Mouse (Mus musculus) stomach, embryonic 14.5 days (tissue): ENCODE measurements around the gene Xntrpc. TPM values are rescaled to one million over a fixed set of nuclear protein-coding genes. Genes with fewer than 3 reads are reported as not detected.
"Not testable (repeated sequence)": the region's sequence is repeated elsewhere in the genome, so short reads cannot be mapped to it uniquely, and the experiment has no call there.

Experiments used
- ATAC-seq: fragments of 200-750 bp; cut with Nextera tagmentation; 2 replicates; pipeline ENCODE4 v1.8.0; 2017; ENCODE audit warnings: low read depth, moderate TSS enrichment; ENCODE audit not compliant: insufficient number of reproducible peaks, insufficient read depth, low FRiP score
- H3K27ac ChIP-seq: fragments of 300-500 bp; sonication (generic); 2 replicates; pipeline ENCODE4 v1.5.1; 2014; ENCODE audit warnings: mild to moderate bottlenecking, low read length, moderate library complexity, mixed read lengths
- H3K27me3 ChIP-seq: fragments of 300-500 bp; sonication (generic); 2 replicates; pipeline ENCODE4 v1.6.1; 2014; ENCODE audit warnings: low read length, control low read depth, mixed read lengths; ENCODE audit not compliant: control insufficient read depth, insufficient read depth
- H3K36me3 ChIP-seq: fragments of 300-500 bp; sonication (generic); 2 replicates; pipeline ENCODE4 v1.6.1; 2014; ENCODE audit warnings: mild to moderate bottlenecking, control low read depth, low read length, moderate library complexity, mixed read lengths; ENCODE audit not compliant: control insufficient read depth, insufficient read depth
- H3K4me1 ChIP-seq: fragments of 300-500 bp; sonication (generic); 2 replicates; pipeline ENCODE4 v1.6.1; 2014; ENCODE audit warnings: low read length, control low read depth, mixed read lengths; ENCODE audit not compliant: control insufficient read depth, insufficient read depth
- H3K4me2 ChIP-seq: fragments of 300-500 bp; sonication (generic); replicated peaks from 2 replicates; pipeline ENCODE4 v1.6.1; 2014; ENCODE audit warnings: low read depth, low read length, control low read depth
- H3K4me3 ChIP-seq: fragments of 300-500 bp; sonication (generic); 2 replicates; pipeline ENCODE4 v1.5.1; 2014; ENCODE audit warnings: low read depth, low read length, control low read depth
- H3K9ac ChIP-seq: fragments of 300-500 bp; sonication (generic); replicated peaks from 2 replicates; pipeline ENCODE4 v1.6.1; 2014; ENCODE audit warnings: low read depth, mild to moderate bottlenecking, control low read depth, low read length, moderate library complexity, mixed read lengths
- H3K9me3 ChIP-seq: fragments of 300-500 bp; sonication (generic); 2 replicates; pipeline ENCODE4 v1.6.1; 2016; ENCODE audit warnings: low read depth, low read length, control low read depth; ENCODE audit not compliant: control insufficient read depth
- WGBS: fragments of 180-500 bp; shearing (Covaris S2); extraction: QIAGEN DNeasy Blood & Tissue Kit; methylation state at CpG from one replicate; pipeline ENCODE4 v1.1.7; 2014; 5-methylcytosine and 5-hydroxymethylcytosine counted together
- polyA plus RNA-seq: library from polyadenylated mRNA; unstranded; fragments of >200 nt; fragmentation: Nextera tagmentation; extraction: Ambion mirVana; gene quantifications from 2 replicates; pipeline ENCODE4 v1.2.1, GENCODE M21; 2014

Gene Xntrpc
- polyA plus RNA-seq, 1 experiment from 2014 or later: 1.8 TPM

DNA sequence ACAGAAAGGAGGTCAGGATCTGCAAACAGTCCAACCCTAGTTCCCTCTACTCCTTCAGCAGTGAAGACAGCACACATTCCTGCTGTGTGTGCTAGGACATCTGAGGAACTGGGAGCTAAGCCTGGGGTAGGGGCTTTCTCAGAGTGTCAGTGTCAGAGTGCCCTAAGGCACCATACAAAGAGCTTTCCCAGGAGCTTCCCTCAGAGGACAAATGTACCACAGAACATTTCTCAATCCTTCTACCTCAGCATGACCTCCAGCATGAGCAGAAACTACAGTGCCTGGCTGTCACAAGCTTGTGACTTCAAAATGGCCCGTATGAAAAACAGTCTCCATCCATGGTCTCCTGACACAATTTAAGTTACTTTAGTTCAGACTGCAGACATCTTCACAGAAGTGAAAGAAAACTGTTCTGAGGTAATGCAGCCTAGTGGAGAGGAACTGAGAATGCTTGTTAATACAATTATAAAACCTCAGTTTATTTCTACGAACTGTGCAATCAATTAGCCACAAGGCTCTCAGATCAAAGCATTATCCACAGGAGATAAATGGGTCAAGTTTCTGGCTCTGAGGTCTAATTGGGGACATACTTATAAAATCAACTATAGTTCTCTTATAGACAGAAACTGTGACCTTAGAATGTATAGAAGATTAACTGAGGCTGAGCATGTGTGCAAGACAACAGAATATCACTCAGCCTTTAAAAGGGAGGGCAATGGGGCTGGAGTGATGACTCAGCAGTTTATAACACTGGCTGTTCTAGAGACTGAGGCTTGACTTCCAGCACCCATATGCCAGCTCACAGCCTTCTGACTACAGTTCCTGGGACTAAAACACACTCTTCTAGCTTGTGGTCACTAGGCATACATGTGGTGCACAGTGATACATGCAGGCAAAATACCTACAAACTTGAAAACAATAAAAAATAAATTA lies 40.1 kb upstream of the Xntrpc start:
- Histone ChIP-seq H3K4me2 (no peak overlapping the region), H3K9ac (no peak overlapping the region), H3K9me3 (no peaks in the 10 kb centered on the region), H3K4me3 (no peak overlapping the region), H3K36me3 (peaks cover 35% of the 10 kb centered on the region), H3K27me3 (no peaks in the 10 kb centered on the region), H3K27ac (no peak overlapping the region), H3K4me1 (no peaks in the 10 kb centered on the region)
- 82% methylated on average over 2 of the region's 2 CpGs for WGBS
- no peak for ATAC-seq

DNA sequence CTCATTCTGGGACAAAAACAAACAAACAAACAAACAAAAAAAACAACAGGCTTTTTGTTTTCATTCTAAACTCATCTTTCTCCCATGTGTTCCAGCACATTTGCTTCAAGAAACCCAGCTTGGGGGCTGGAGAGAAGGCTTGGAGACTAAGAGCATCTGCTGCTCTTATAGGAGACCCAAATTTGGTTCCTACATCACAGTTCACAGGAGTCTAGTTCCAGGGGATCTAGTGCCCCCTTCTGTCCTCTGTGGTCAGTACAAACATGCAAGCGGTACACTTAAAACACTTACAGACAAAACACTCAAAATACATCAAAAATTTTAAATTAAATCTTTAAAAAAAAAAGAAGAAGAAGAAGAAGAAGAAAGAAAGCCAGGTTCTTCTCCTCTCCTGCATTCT lies 30.6 kb upstream of the Xntrpc start:
- Histone ChIP-seq H3K27ac (no peak overlapping the region), H3K9ac (no peak overlapping the region), H3K9me3 (no peaks in the 10 kb centered on the region), H3K4me2 (no peak overlapping the region), H3K27me3 (no peaks in the 10 kb centered on the region), H3K36me3 (peaks cover 54% of the 10 kb centered on the region), H3K4me3 (no peak overlapping the region), H3K4me1 (no peaks in the 10 kb centered on the region)
- 92% methylated on average over 1 of the region's 1 CpGs for WGBS
- no peak for ATAC-seq

DNA sequence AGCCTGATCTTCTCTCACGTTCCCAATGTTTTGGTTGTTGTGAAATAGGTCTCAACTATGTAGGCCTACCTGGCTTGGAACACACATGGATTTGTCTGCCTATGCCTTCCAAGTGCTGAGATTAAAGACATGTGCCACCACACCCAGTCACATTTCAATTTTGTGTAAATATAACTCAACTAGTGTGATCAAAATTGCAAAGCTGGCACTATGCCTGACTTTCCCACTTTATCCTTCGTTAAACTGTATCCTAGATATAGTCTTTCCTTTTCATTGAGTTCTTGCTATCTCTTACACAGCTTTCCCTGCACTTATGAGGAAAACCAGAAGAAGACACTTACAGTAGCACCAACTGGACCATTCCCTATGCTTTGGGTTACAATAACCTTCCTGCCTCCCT lies 30.0 kb upstream of the Xntrpc start:
- no peak for ATAC-seq
- Histone ChIP-seq H3K4me2 (no peak overlapping the region), H3K27ac (no peak overlapping the region), H3K27me3 (no peaks in the 10 kb centered on the region), H3K9me3 (no peaks in the 10 kb centered on the region), H3K36me3 (peaks cover 56% of the 10 kb centered on the region), H3K4me3 (no peak overlapping the region), H3K4me1 (no peaks in the 10 kb centered on the region), H3K9ac (no peak overlapping the region)
- WGBS: 86% methylated on average over 2 of the region's 2 CpGs

DNA sequence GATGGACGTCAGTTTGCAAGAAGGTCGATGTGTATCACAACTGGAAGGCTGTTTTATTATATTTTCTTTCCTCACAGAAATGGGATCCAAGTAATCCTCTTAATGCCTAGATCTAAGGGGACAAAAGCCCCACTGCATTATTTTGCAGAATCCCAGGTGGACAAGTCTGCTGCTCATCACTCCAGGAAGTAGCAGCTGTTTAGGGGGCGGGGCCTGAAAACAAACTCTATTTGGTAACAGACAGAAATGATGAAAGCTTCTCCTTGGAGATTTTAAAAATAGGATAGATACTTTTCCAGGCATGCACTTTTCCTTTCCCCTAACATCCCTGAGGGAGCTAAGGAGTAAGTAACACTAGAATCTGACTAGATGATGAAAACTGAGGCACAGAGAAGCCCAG lies 28.2 kb upstream of the Xntrpc start:
- H3K9ac ChIP-seq: no peak overlapping the region
- H3K9me3 ChIP-seq: no peaks in the 10 kb centered on the region
- no peak overlapping the region for H3K4me3 ChIP-seq
- H3K27ac ChIP-seq: no peak overlapping the region
- H3K27me3 ChIP-seq: no peaks in the 10 kb centered on the region
- H3K36me3 ChIP-seq: peaks cover 53% of the 10 kb centered on the region
- no peak for ATAC-seq
- no peak overlapping the region for H3K4me2 ChIP-seq
- 91% methylated on average over 3 of the region's 3 CpGs for WGBS
- no peaks in the 10 kb centered on the region for H3K4me1 ChIP-seq

DNA sequence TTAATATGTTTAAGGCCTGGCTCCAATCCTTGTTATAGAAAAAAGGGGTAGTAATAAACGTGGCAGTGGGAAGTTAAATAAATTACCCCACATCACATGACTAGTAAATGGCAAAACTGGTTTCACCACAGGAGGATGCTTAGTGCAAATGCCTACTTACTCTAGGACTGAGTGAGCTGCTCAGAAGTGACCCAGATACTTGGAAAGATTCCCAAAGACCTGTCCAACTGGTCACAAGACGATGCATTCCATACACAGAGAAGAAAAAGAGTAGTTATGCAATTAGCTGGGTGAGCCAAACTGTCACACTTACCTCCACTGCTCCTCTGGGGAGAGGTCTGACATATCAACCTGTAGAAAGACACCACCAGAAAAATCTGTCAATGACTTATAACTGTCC lies 23.2 kb upstream of the Xntrpc start:
- H3K27me3 ChIP-seq: no peaks in the 10 kb centered on the region

DNA sequence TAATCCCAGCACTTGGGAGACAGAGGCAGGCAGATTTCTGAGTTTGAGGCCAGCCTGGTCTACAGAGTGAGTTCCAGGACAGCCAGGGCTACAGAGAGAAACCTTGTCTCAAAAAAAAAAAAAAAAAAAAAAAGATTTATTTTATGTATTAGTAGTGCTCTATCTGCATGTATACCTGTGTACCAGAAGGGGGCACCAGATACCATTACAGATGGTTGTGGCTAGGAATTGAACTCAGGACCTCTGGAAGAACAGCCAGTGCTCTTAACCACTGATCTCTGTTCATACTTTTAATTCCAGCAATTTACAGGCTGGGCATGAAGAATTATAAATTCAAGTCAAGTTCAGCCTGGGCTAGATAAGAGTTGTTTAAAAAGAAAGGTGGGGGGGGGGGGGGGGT lies 17.0 kb upstream of the Xntrpc start:
- not testable (repeated sequence) for H3K27me3 ChIP-seq, H3K27ac ChIP-seq, H3K9ac ChIP-seq, H3K4me1 ChIP-seq, H3K4me2 ChIP-seq, H3K9me3 ChIP-seq, ATAC-seq, H3K36me3 ChIP-seq, H3K4me3 ChIP-seq

More for the DNA sequence above, 23.2 kb upstream of the Xntrpc start:
- H3K9ac ChIP-seq: no peak overlapping the region
- no peak overlapping the region for H3K4me3 ChIP-seq
- no peak overlapping the region for H3K4me2 ChIP-seq
- H3K36me3 ChIP-seq: peaks cover 28% of the 10 kb centered on the region
- no peak overlapping the region for H3K27ac ChIP-seq
- H3K4me1 ChIP-seq: no peaks in the 10 kb centered on the region
- ATAC-seq: no peak
- 75% methylated on average over 2 of the region's 2 CpGs for WGBS
- H3K9me3 ChIP-seq: no peaks in the 10 kb centered on the region

DNA sequence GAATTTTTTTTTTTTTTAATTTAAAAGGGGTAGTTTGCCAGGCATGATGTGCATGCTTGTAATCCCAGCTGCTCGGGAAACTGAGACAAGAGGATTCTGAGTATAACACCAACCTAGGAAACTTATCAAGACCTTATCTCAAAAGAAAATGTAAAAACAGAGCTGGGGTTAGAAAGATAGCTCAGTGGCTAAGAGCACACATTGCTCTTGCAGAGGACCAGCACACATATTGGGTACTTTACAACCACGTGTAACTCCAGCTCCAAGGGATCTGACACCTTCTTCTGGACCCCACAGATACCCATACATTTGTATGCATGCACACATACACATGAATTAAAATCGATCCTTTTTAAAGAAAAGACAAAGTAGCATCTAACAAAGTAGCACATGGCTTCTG lies 4.2 kb upstream of the Xntrpc start:
- Histone ChIP-seq H3K27me3 (no peaks in the 10 kb centered on the region), H3K4me3 (no peak overlapping the region), H3K9ac (no peak overlapping the region), H3K9me3 (no peaks in the 10 kb centered on the region), H3K27ac (no peak overlapping the region), H3K4me1 (peaks cover 6% of the 10 kb centered on the region), H3K4me2 (no peak overlapping the region), H3K36me3 (peaks cover 12% of the 10 kb centered on the region; the same call in 1 of the 2 replicates)
- WGBS: 78% methylated on average over 3 of the region's 3 CpGs
- ATAC-seq: no peak

DNA sequence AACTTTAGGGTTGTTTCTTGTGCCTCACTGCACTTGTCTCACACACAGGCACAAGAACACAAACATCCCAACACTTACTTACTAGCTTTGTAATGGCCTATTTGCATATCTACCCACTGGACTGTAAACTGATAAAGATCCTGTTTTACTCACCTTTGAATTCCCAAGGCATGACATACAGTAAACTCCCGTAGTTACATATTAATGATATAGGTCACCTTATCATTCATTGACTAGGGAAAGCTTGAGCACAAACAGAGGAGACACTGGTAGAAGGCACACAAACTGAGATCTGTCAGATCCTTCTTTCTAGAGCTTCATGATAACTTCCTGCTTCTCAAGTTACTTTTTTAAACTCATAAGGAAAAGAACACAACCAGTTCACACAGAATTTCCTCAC lies 3.3 kb upstream of the Xntrpc start:
- Histone ChIP-seq H3K4me3 (no peak overlapping the region), H3K4me1 (peaks cover 9% of the 10 kb centered on the region), H3K9ac (no peak overlapping the region), H3K27me3 (no peaks in the 10 kb centered on the region), H3K4me2 (no peak overlapping the region), H3K36me3 (peaks cover 9% of the 10 kb centered on the region; the same call in 1 of the 2 replicates), H3K27ac (no peak overlapping the region), H3K9me3 (no peaks in the 10 kb centered on the region)
- WGBS: 69% methylated on average over 1 of the region's 1 CpGs
- no peak for ATAC-seq

DNA sequence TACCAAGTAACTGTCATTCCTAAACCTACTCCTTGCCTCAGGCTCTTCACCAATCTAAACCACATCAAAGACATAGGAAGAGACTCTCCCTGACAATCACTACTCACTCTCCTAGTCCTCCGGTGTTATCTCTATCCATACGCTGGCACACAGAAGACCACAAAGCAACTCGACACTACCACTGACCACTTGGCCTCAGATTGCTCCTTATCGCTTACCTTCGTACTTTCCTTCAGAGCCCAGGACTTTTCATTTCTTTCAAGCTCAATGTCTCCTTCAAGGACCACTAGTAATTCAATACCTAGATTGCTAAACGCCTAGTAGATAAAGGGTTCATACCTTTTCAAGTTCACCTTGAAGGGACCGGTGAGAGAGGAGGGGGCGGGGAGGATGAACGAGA lies 1.6 kb upstream of the Xntrpc start:
- H3K4me2 ChIP-seq: peak overlapping the region; percentile 61
- peaks cover 9% of the 10 kb centered on the region; the same call in 1 of the 2 replicates for H3K36me3 ChIP-seq
- H3K9ac ChIP-seq: no peak overlapping the region
- H3K4me1 ChIP-seq: peaks cover 9% of the 10 kb centered on the region
- H3K27me3 ChIP-seq: no peaks in the 10 kb centered on the region
- WGBS: 81% methylated on average over 9 of the region's 9 CpGs
- H3K27ac ChIP-seq: no peak overlapping the region
- H3K9me3 ChIP-seq: no peaks in the 10 kb centered on the region
- H3K4me3 ChIP-seq: peak overlapping the region; percentile 74
- no peak for ATAC-seq
